Mouse (Mus musculus) neural tube, embryonic 13.5 days (tissue): ENCODE measurements around the gene Tgm2. TPM values are rescaled to one million over a fixed set of nuclear protein-coding genes. Genes with fewer than 3 reads are reported as not detected.

Source experiments
- ATAC-seq: fragments of 200-750 bp; cut with Nextera tagmentation; 2 replicates; pipeline ENCODE4 v1.8.0; 2017; ENCODE audit warnings: low read depth, mild to moderate bottlenecking, moderate TSS enrichment, moderate library complexity
- H3K27ac ChIP-seq: fragments of 300-500 bp; sonication (generic); replicated peaks from 2 replicates; pipeline ENCODE4 v1.5.1; 2015; ENCODE audit warnings: moderate library complexity, mild to moderate bottlenecking, inconsistent platforms
- H3K27me3 ChIP-seq: fragments of 300-500 bp; sonication (generic); 2 replicates; pipeline ENCODE4 v1.6.1; 2015; ENCODE audit warnings: mild to moderate bottlenecking, inconsistent platforms
- H3K36me3 ChIP-seq: fragments of 300-500 bp; sonication (generic); 2 replicates; pipeline ENCODE4 v1.6.1; 2015; ENCODE audit warnings: mild to moderate bottlenecking, inconsistent platforms
- H3K4me1 ChIP-seq: fragments of 300-500 bp; sonication (generic); replicated peaks from 2 replicates; pipeline ENCODE4 v1.6.1; 2015; ENCODE audit warnings: inconsistent platforms
- H3K4me2 ChIP-seq: fragments of 300-500 bp; sonication (generic); 2 replicates; pipeline ENCODE4 v1.6.1; 2015; ENCODE audit warnings: inconsistent platforms, mild to moderate bottlenecking, moderate library complexity
- H3K4me3 ChIP-seq: fragments of 300-500 bp; sonication (generic); 2 replicates; pipeline ENCODE4 v1.5.1; 2015; ENCODE audit warnings: mild to moderate bottlenecking, inconsistent platforms
- H3K9ac ChIP-seq: fragments of 300-500 bp; sonication (generic); 2 replicates; pipeline ENCODE4 v1.6.1; 2015; ENCODE audit warnings: moderate library complexity, mild to moderate bottlenecking, inconsistent platforms
- H3K9me3 ChIP-seq: fragments of 300-500 bp; sonication (generic); 2 replicates; pipeline ENCODE4 v1.6.1; 2016; ENCODE audit warnings: inconsistent platforms
- WGBS: fragments of 180-500 bp; shearing (Covaris S2); methylation state at CpG from one replicate; pipeline ENCODE4 v1.1.7; 2015; 5-methylcytosine and 5-hydroxymethylcytosine counted together
- polyA plus RNA-seq: library from polyadenylated mRNA; unstranded; fragments of >200 nt; fragmentation: Nextera tagmentation; extraction: Ambion mirVana; gene quantifications from 2 replicates; pipeline ENCODE4 v1.2.1, GENCODE M21; 2015

The Tgm2 gene
- polyA plus RNA-seq, 1 experiment from 2014 or later = 12.0 TPM

- no peak for ATAC-seq
- Histone ChIP-seq H3K9ac (0 out of 2 replicates have a peak overlapping the region, but pooled peaks have one; percentile 53), H3K4me1 (peaks cover 25% of the 10 kb centered on the region), H3K36me3 (no peaks in the 10 kb centered on the region), H3K27me3 (peaks cover 12% of the 10 kb centered on the region), H3K27ac (no peak overlapping the region), H3K4me2 (peak overlapping the region; percentile 56), H3K9me3 (no peaks in the 10 kb centered on the region), H3K4me3 (peak overlapping the region; percentile 33)
- WGBS = 63% methylated on average over 5 of the region's 5 CpGs
Observed at GRCm38 (mm10) chr2:158145528-158146065, 639 bp downstream of the Tgm2 start.

DNA sequence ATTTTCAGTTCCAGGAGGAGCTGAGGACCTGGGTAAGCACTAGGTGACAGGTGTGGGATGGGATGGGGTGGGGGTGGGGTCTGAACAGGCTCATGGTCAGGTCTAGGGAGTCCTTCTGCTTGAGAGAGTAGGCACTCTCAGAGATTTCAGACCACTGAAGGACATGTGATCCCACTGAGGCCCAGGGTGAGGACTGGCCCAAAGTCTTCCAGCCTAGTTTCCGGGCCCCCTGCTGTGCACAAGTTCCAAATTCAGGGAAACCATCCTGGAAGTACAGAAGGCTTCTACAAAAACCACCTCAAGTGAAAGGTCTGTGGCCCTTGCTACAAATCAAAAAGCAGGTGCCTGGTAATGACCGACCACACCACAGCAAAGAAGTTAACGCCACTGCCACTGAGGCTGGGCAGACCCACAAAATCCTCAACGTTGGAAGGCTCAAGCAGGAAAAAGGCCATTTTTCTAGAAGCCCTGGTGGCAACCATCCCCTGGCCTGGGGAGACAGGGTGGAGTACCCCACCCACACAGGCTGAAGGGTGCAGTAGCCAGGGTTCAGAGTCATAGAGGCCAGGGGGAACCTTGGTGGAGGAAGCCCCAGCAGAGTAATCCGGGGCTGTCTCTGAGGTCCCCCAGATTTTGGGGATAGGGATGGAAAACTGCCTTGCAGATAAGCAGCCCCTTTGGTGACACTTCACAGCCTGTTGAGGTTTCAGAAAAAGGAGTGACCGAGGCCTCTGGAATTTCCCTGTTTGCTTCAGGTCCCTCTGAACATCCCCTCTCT lies 1.3 kb downstream of the Tgm2 start:
- Histone ChIP-seq H3K9me3 (no peaks in the 10 kb centered on the region), H3K36me3 (no peaks in the 10 kb centered on the region), H3K4me1 (peaks cover 31% of the 10 kb centered on the region), H3K27ac (no peak overlapping the region), H3K4me2 (peak overlapping the region; percentile 56), H3K4me3 (no peak overlapping the region), H3K9ac (no peak overlapping the region), H3K27me3 (peaks cover 12% of the 10 kb centered on the region)
- ATAC-seq = no peak
- 88% methylated on average over 6 of the region's 6 CpGs for WGBS

- no peak for ATAC-seq
- H3K27me3 ChIP-seq = peaks cover 12% of the 10 kb centered on the region
- peaks cover 38% of the 10 kb centered on the region for H3K4me1 ChIP-seq
- H3K9ac ChIP-seq = no peak overlapping the region
- 47% methylated on average over 8 of the region's 8 CpGs for WGBS
- H3K9me3 ChIP-seq = no peaks in the 10 kb centered on the region
- H3K36me3 ChIP-seq = no peaks in the 10 kb centered on the region
- no peak overlapping the region for H3K4me2 ChIP-seq
- H3K27ac ChIP-seq = no peak overlapping the region
- no peak overlapping the region for H3K4me3 ChIP-seq
Observed at GRCm38 (mm10) chr2:158144263-158144662, 2.0 kb downstream of the Tgm2 start.

DNA sequence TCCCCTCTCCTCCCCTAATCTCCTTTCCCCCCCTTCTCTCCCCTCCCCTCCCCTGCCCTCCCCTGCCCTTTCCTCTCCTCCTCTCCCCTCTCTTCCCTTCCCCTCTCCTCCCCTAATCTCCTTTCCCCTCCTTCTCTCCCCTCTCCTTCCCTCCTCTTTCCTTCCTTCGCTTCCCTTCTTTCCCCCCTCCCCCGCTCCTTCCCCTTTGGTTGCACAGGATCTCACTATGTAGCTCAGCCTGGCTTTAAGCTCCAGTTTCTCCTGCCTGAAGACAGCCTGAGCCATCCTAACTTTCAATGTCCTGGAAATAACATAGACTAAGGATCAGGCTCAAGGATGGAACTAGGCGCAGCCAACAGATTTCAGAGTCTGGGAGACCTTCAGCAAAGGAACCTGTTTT lies 2.4 kb downstream of the Tgm2 start:
- Histone ChIP-seq H3K27me3 (peaks cover 12% of the 10 kb centered on the region), H3K4me1 (peaks cover 41% of the 10 kb centered on the region), H3K4me2 (no peak overlapping the region), H3K36me3 (no peaks in the 10 kb centered on the region), H3K4me3 (no peak overlapping the region), H3K9me3 (no peaks in the 10 kb centered on the region), H3K27ac (no peak overlapping the region), H3K9ac (no peak overlapping the region)
- whole genome bisulfite sequencing = 71% methylated on average over 3 of the region's 3 CpGs
- no peak for ATAC-seq

GRCm38 (mm10) chr2:158142981-158143380 lies 3.3 kb downstream of the Tgm2 start:
- WGBS = 82% methylated on average over 18 of the region's 18 CpGs
- no peaks in the 10 kb centered on the region for H3K9me3 ChIP-seq
- no peaks in the 10 kb centered on the region for H3K36me3 ChIP-seq
- H3K4me3 ChIP-seq = no peak overlapping the region
- H3K27me3 ChIP-seq = peaks cover 12% of the 10 kb centered on the region
- H3K4me1 ChIP-seq = peaks cover 41% of the 10 kb centered on the region
- no peak overlapping the region for H3K27ac ChIP-seq
- no peak for ATAC-seq
- H3K4me2 ChIP-seq = 0 out of 2 replicates have a peak overlapping the region, but pooled peaks have one; percentile 7
- no peak overlapping the region for H3K9ac ChIP-seq

DNA sequence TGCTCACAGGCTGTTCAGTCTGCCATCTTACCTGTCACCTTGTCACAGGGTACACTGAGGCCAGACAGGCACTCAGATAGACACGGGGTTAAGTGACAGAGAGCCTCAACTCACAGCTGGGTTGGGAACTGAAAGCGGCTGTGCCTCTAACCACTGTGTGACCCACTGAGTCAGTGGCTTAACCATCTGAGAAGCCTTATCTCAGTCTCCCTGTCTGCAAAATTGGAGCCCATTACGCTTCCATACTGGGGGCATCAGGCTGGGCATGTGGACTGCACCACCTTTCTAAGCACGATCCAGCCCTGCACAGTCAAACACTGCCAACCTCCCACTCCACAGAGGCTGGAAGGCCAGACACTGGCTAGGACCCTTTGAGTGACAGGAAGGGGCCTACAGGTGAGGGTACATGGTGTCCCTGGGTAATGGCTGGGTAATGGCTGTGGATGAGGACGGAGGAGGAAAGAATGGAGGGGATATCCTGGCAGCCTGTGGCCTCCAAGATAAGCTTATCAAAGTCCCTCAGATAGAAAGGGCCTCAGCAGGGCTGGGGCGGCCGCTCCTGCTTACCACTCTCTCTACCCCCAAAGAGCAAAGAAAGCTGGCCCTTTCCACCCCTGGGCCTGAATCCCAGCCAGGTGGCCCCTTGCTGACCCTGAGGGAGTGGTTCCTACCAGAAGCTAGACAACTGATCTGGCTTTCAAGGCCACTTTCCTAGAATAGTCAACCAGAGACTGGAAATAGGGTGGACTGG lies 4.4 kb downstream of the Tgm2 start:
- Histone ChIP-seq H3K27me3 (peaks cover 12% of the 10 kb centered on the region), H3K4me1 (peaks cover 41% of the 10 kb centered on the region), H3K4me3 (no peak overlapping the region), H3K27ac (no peak overlapping the region), H3K4me2 (no peak overlapping the region), H3K36me3 (no peaks in the 10 kb centered on the region), H3K9me3 (no peaks in the 10 kb centered on the region), H3K9ac (no peak overlapping the region)
- ATAC-seq = no peak
- WGBS = 87% methylated on average over 7 of the region's 7 CpGs

DNA sequence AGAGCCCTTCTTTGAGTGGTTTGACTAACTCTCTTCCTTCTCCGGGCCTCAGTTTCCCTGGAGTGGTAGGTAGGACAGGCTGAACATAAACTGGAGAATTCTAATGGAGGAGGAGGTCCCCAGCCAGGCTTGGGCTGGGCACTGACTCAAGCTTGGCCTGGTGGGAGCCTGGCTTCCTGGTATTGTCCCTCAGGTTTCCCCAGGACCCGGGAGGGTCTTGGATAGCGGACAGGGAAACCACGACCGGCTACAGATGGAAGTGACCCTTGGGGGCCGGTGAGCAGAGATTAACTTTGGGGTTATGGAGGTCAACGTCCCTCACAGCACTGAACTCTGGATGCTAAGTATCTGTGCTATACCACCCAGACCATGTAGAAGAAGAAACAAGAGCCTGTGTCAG lies 5.0 kb downstream of the Tgm2 start:
- Histone ChIP-seq H3K27me3 (peaks cover 12% of the 10 kb centered on the region), H3K4me2 (no peak overlapping the region), H3K4me3 (no peak overlapping the region), H3K9me3 (no peaks in the 10 kb centered on the region), H3K36me3 (no peaks in the 10 kb centered on the region), H3K4me1 (peaks cover 40% of the 10 kb centered on the region), H3K27ac (no peak overlapping the region), H3K9ac (no peak overlapping the region)
- no peak for ATAC-seq
- 87% methylated on average over 7 of the region's 7 CpGs for WGBS

DNA sequence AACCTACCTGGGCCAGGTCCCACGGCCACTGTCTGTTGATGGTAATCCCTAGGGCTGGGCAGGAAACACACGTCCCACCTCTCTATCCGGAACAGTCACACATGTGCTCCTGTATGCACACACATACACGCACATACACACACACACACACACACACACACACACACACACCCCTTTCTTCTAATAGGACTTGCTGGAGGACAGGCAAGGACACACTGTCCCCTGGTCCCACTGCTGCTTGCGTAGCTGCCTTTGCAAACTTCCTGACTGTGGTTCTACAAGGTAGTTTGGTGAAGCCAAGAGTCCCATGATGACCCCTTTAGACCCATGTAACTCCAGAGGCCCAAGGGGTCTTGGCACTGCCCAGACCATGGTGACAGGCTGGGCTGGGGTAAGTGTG lies 5.6 kb downstream of the Tgm2 start:
- Histone ChIP-seq H3K4me1 (peaks cover 36% of the 10 kb centered on the region), H3K27ac (no peak overlapping the region), H3K36me3 (no peaks in the 10 kb centered on the region), H3K9me3 (no peaks in the 10 kb centered on the region), H3K9ac (no peak overlapping the region), H3K4me3 (no peak overlapping the region), H3K4me2 (no peak overlapping the region), H3K27me3 (peaks cover 6% of the 10 kb centered on the region)
- ATAC-seq = no peak
- 90% methylated on average over 5 of the region's 5 CpGs for WGBS

GRCm38 (mm10) chr2:158139628-158140027 lies 6.6 kb downstream of the Tgm2 start:
- no peaks in the 10 kb centered on the region for H3K27me3 ChIP-seq
- H3K4me2 ChIP-seq = no peak overlapping the region
- H3K36me3 ChIP-seq = no peaks in the 10 kb centered on the region
- no peaks in the 10 kb centered on the region for H3K9me3 ChIP-seq
- no peak overlapping the region for H3K4me3 ChIP-seq
- H3K9ac ChIP-seq = no peak overlapping the region
- ATAC-seq = peak; percentile 73
- H3K27ac ChIP-seq = peak overlapping the region; percentile 62
- 35% methylated on average over 7 of the region's 7 CpGs for WGBS
- peaks cover 36% of the 10 kb centered on the region for H3K4me1 ChIP-seq

DNA sequence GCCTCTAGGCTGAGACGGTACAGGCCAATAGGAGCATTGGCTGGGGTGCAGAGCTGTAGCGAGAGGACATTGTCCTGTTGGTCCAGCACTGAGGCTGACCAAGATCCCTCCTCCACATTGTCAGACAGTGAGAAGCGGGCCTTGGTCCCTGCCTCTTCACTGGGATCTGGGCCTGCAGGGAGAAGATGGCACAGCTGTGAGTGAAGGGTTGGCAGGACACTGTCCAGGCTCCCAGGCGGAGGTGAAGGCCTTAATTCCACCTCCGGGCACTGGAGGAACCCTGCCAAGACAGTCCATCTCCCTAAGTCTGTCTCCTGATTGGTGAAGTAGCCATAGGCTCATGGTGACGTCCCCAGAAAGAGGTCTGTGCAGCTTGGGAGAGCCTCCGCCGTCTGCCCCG lies 7.5 kb downstream of the Tgm2 start:
- Histone ChIP-seq H3K4me3 (no peak overlapping the region), H3K4me1 (peaks cover 30% of the 10 kb centered on the region), H3K9me3 (no peaks in the 10 kb centered on the region), H3K36me3 (no peaks in the 10 kb centered on the region), H3K4me2 (no peak overlapping the region), H3K27me3 (no peaks in the 10 kb centered on the region), H3K27ac (no peak overlapping the region), H3K9ac (no peak overlapping the region)
- 94% methylated on average over 9 of the region's 9 CpGs for WGBS
- ATAC-seq = no peak

GRCm38 (mm10) chr2:158137771-158138170 lies 8.5 kb downstream of the Tgm2 start:
- Histone ChIP-seq H3K9me3 (no peaks in the 10 kb centered on the region), H3K4me2 (no peak overlapping the region), H3K36me3 (no peaks in the 10 kb centered on the region), H3K4me3 (no peak overlapping the region), H3K27ac (no peak overlapping the region), H3K9ac (no peak overlapping the region), H3K4me1 (peaks cover 23% of the 10 kb centered on the region), H3K27me3 (no peaks in the 10 kb centered on the region)
- no peak for ATAC-seq
- WGBS = 91% methylated on average over 12 of the region's 12 CpGs

GRCm38 (mm10) chr2:158136205-158136604 lies 10.0 kb downstream of the Tgm2 start:
- H3K4me3 ChIP-seq = no peak overlapping the region
- ATAC-seq = no peak
- H3K9me3 ChIP-seq = no peaks in the 10 kb centered on the region
- WGBS = 58% methylated on average over 7 of the region's 7 CpGs
- H3K36me3 ChIP-seq = no peaks in the 10 kb centered on the region
- H3K27ac ChIP-seq = no peak overlapping the region
- H3K4me2 ChIP-seq = no peak overlapping the region
- H3K4me1 ChIP-seq = peaks cover 22% of the 10 kb centered on the region
- no peak overlapping the region for H3K9ac ChIP-seq
- H3K27me3 ChIP-seq = no peaks in the 10 kb centered on the region
